Mouse (Mus musculus) thymus, adult 18-20 months (tissue): ENCODE measurements around the gene Krtap12-1.
"Not testable (repeated sequence)": the region's sequence is repeated elsewhere in the genome, so short reads cannot be mapped to it uniquely, and the experiment has no call there.

Experiments
- DNase-seq, 2 experiments: peaks; one replicate each; pipeline ENCODE4 v3.0.0; 2022; ENCODE audit warnings: mixed read lengths in 2 of 2

Gene Krtap12-1

GRCm38 (mm10) chr10:77720299-77720698 lies at the start of gene Krtap12-1:
Krtap12-1 (plus strand) TSS chr10:77720599.
- DNase-seq = not testable (repeated sequence)

DNA sequence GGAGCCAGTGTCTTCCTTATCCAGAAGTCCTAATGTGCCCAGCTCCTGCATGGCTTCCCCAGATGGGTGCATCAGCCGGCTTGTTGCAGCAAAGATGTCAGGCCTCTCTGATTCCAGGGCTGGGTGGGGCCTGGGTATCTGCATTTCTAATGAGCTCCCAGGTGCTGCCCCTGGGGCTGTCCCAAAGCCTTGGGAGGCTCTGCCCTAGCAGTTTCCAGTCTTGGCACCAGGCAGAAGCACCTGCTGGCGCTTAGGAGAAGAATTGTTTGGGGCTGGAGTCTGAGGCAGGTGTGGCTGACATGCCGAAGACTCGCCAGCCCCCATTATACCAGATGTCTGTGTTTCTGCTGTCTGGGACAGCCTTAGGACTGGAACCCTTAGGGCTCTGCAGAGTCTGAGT lies 49.7 kb upstream of the Krtap12-1 start:
- DNase-seq = no peak

GRCm38 (mm10) chr10:77671519-77671918 lies 48.9 kb upstream of the Krtap12-1 start:
- DNase-seq = no peak

- DNase-seq = peak; percentile 43 to 70
Observed at GRCm38 (mm10) chr10:77673765-77674164, 46.6 kb upstream of the Krtap12-1 start.

GRCm38 (mm10) chr10:77677562-77677961 lies 42.8 kb upstream of the Krtap12-1 start:
- DNase-seq = no peak

- no peak for DNase-seq
Observed at GRCm38 (mm10) chr10:77682994-77683393, 37.4 kb upstream of the Krtap12-1 start.

- no peak for DNase-seq
Observed at GRCm38 (mm10) chr10:77684181-77684580, 36.2 kb upstream of the Krtap12-1 start.

GRCm38 (mm10) chr10:77685895-77686664 lies 34.3 kb upstream of the Krtap12-1 start, which contains the start of gene Tspear:
Tspear (plus strand) TSS chr10:77686569.
- no peak for DNase-seq

- DNase-seq = no peak
Observed at GRCm38 (mm10) chr10:77687021-77687420, 33.4 kb upstream of the Krtap12-1 start.

DNA sequence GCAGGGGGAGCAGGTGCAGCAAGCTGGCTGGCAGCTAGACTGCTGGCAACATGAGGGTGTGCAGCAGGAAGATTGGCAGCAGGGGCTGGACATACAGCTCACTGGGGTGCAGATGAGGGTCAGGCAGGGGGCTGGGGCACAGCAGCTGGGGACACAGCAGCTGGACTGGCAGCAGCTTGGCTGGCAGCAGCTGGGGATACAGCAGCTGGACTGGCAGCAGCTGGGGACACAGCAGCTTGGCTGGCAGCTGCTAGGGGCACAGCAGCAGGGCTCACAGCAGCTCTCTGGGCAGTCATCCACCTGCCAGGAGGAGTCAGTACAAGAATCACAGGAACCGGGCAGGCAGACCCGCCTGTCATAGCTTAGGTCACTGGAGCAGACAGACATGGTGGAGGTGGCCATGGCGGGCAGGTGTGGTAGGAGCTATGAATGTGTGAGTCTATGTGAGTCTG lies 30.0 kb upstream of the Krtap12-1 start, which contains the start of gene Gm19402:
Gene Gm19402 (minus strand): TSS at position 402 of the 452 bp plus-strand sequence.
- DNase-seq = not testable (repeated sequence)

DNA sequence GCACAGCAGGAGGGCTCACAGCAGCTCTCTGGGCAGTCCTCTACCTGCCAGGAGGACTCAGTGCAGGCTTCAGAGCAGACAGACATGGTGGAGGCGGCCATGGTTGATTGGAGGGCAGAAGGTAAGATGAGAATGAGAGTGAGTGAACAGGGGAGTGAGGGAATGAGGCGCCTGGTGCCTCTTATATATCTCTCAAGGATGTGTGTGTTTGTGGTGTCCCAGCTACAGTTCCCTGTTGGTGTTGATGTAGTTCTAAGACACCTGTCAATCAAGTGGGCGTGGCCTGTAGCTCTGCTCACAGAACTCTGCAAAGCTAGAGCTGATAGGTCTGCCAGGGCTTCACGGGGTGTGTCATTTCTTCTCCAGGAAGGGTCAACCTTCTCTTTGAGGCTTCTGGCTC lies 23.3 kb upstream of the Krtap12-1 start, which contains the start of gene Gm9508:
Gene Gm9508 (minus strand): TSS at position 101 of the 400 bp plus-strand sequence.
- no peak for DNase-seq

DNA sequence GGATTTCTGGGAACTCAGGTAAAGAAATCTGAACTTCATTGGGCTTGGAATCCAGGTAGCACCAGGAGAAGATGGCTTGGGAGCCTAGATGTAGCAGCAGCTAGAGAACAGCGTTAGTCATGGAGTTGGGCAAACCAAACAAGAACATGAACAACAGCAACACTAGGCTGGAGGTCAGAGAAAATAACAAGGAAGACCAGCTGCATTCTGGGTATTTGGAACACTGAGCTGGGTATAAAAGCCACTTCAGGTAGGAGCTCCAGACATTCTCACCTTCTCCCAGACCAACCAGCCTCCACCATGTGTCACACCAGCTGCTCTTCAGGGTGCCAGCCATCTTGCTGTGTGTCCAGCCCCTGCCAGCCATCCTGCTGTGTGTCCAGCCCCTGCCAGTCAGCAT lies 14.1 kb upstream of the Krtap12-1 start, which contains the start of gene Gm10272:
Gene Gm10272 (plus strand): TSS at position 301 of the 400 bp plus-strand sequence.
- DNase-seq = no peak

GRCm38 (mm10) chr10:77709831-77710230 lies 10.6 kb upstream of the Krtap12-1 start:
- no peak for DNase-seq

GRCm38 (mm10) chr10:77711157-77711556 lies 9.2 kb upstream of the Krtap12-1 start, which contains the start of gene Gm10024:
Gm10024 (plus strand) TSS chr10:77711457.
- DNase-seq = not testable (repeated sequence)

DNA sequence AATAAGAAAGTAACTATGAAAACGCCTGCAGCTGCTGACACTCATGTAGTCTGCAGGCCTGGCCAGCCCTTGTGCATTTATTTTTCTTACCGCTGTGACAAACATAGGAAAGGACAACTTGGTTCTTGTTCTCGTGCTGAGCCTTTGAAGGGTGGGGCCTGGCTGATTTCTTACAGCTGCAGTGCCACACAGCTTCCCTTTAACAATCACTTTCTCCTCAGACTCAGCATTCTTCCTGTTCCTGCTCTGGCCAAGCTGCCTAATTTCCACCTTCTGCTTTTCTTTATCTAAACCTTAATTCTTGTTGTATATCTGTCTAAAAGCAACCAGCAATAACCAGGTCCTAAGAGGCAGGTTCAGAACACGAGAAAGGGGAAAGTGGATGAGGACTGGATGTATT lies 6.7 kb upstream of the Krtap12-1 start:
- DNase-seq = no peak

- no peak for DNase-seq
Observed at GRCm38 (mm10) chr10:77715507-77715906, 4.9 kb upstream of the Krtap12-1 start, which contains the start of gene Gm10142. Gm10142 (plus strand) TSS chr10:77715807.

GRCm38 (mm10) chr10:77724855-77725254 lies 4.5 kb downstream of the Krtap12-1 start:
- DNase-seq = no peak

GRCm38 (mm10) chr10:77726186-77726585 lies 5.8 kb downstream of the Krtap12-1 start, which contains the start of gene Gm10100:
Gm10100 (plus strand) TSS chr10:77726486.
- no peak for DNase-seq

GRCm38 (mm10) chr10:77728280-77728679 lies 7.9 kb downstream of the Krtap12-1 start:
- no peak for DNase-seq

- no peak for DNase-seq
Observed at GRCm38 (mm10) chr10:77729241-77729640, 8.8 kb downstream of the Krtap12-1 start.

DNA sequence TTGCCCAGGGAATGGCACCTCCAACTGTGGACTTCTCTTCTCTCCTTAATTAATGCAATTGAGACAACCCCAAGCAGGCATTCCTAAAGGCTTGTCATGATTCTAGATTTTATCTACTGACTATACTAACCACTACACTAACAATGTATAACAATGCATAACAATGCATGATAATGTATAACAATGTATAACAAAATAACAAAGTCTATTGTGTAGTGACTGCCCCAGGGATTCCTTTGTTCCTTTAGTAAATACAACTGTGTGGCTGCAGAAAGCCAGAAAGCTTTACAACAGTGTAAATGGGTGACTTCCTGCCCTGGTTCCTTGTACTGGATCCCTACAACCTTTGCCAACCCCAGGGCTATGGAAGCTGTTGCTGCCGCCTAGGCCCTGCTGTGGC lies 15.5 kb downstream of the Krtap12-1 start:
- DNase-seq = no peak

DNA sequence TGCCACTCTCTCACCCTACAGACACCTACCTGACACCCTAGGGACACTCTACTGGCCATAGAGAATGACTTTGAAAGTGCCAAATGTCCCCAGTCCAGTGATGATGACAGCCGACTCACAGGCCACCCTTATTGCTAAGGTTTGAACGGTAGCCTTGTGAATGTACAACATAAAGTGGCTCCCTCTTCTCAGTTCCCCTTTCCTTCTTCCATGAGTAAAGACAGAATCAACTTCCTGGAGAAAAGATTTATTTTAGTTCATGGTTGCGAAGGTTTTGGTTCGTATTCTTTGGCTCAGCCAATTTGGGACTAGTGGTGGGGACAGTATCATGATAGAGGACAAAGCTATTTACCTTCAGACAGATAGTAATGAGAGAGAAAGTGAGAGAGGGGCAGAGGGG lies 18.5 kb downstream of the Krtap12-1 start:
- DNase-seq = no peak

DNA sequence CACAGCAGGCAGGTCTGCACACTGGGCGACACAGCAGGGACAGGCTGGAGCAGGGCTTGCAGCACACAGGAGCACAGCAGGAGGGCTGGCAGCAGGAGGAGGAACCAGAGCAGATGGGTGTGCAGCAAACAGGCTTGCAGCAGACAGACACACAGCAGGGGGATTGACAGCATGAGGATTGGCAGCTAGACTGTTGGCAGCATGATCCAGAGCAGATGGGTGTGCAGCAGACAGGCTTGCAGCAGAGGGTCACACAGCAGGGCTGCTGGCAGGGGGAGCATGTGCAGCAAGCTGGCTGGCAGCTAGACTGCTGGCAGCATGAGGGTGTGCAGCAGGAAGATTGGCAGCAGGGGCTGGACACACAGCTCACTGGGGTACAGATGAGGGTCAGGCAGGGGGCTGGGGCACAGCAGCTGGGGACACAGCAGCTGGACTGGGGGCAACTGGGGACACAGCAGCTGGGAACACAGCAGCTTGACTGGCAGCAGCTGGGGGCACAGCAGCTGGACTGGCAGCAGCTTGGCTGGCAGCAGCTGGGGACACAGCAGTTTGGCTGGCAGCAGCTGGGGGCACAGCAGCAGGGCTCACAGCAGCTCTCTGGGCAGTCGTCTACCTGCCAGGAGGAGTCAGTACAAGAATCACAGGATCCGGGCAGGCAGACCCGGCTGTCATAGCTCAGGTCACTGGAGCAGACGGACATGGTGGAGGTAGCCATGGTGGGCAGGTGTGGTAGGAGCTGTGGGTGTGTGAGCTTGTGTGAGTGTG lies 21.7 kb downstream of the Krtap12-1 start, which contains the start of gene Gm18596:
Gene Gm18596 (minus strand): TSS at position 715 of the 765 bp plus-strand sequence.
- not testable (repeated sequence) for DNase-seq
